Mouse (Mus musculus): ENCODE results near the gene Adamts8.

DNA sequence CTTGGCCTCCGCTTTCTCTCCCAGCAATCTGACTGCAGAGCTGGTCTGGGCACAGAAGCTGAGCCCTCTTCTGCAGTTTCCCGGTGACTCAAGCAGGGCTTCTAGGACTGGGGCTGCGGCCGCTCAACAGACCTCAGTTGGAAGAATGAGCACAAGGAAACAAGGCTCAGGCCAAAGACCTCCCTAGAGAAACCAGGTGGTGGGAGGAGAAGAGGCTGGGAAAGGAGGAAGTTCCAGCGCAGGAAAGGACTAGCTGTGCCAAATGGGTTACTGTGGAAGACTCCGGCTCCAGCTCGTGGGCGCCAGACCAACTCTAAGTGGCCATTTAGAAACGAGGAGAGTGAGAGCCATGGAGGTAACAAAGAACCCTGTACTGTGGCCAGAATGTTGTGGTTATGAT lies 22.7 kb upstream of the Adamts8 start:
- TF ChIP-seq CTCF (IDR thresholded peaks at IDR 0.05; ENCODE audit: borderline replicate concordance, control insufficient read depth, extremely low read depth, insufficient read depth, low read length, poor library complexity): no peak
- TF ChIP-seq POLR2A (IDR thresholded peaks at IDR 0.05; ENCODE audit: control insufficient read depth, extremely low read depth, insufficient read depth, low read length, poor library complexity): no peak
